Mouse (Mus musculus) hindbrain, embryonic 10.5 days (tissue): ENCODE measurements around the gene Dip2b. TPM values are rescaled to one million over a fixed set of nuclear protein-coding genes. Genes with fewer than 3 reads are reported as not detected.

ENCODE experiments used
- DNase-seq: peaks from one replicate; pipeline ENCODE4 v3.0.0-alpha.2; 2017; ENCODE audit warnings: low spot score
- H3K27ac ChIP-seq: fragments of 300-500 bp; sonication (generic); 2 replicates; pipeline ENCODE4 v1.5.1; 2016; ENCODE audit warnings: mild to moderate bottlenecking, moderate library complexity
- H3K27me3 ChIP-seq: fragments of 300-500 bp; sonication (generic); 2 replicates; pipeline ENCODE4 v1.6.1; 2016; ENCODE audit warnings: mild to moderate bottlenecking; ENCODE audit not compliant: poor library complexity, insufficient read depth, severe bottlenecking
- H3K36me3 ChIP-seq: fragments of 300-500 bp; sonication (generic); 2 replicates; pipeline ENCODE4 v1.6.1; 2016; ENCODE audit warnings: mild to moderate bottlenecking, moderate library complexity
- H3K4me1 ChIP-seq: fragments of 300-500 bp; sonication (generic); replicated peaks from 2 replicates; pipeline ENCODE4 v1.6.1; 2016; ENCODE audit warnings: mild to moderate bottlenecking
- H3K4me3 ChIP-seq: fragments of 300-500 bp; sonication (generic); 2 replicates; pipeline ENCODE4 v1.5.1; 2016; ENCODE audit warnings: mild to moderate bottlenecking, moderate library complexity
- H3K9me3 ChIP-seq: fragments of 300-500 bp; sonication (generic); 2 replicates; pipeline ENCODE4 v1.6.1; 2016; ENCODE audit warnings: mild to moderate bottlenecking, moderate library complexity
- WGBS: fragments of 180-500 bp; shearing (Covaris S2); methylation state at CpG from one replicate; pipeline ENCODE4 v1.1.7; 2016; 5-methylcytosine and 5-hydroxymethylcytosine counted together
- polyA plus RNA-seq: library from polyadenylated mRNA; unstranded; fragments of >200 nt; fragmentation: Nextera tagmentation; extraction: Ambion mirVana; gene quantifications from 2 replicates; pipeline ENCODE4 v1.2.1, GENCODE M21; 2016

The Dip2b gene
- polyA plus RNA-seq, 1 experiment from 2014 or later, result 18.9 TPM

- H3K36me3 ChIP-seq, result peaks cover 94% of the 10 kb centered on the region
- DNase-seq, result no peak
- 88% methylated on average over 10 of the region's 10 CpGs for WGBS
- no peak overlapping the region for H3K4me3 ChIP-seq
- H3K9me3 ChIP-seq, result no peaks in the 10 kb centered on the region
- no peaks in the 10 kb centered on the region for H3K27me3 ChIP-seq
- H3K27ac ChIP-seq, result no peak overlapping the region
- no peaks in the 10 kb centered on the region for H3K4me1 ChIP-seq
Observed at GRCm38 (mm10) chr15:100156781-100157470, 118.5 kb downstream of the Dip2b start.

GRCm38 (mm10) chr15:100158985-100159384 lies 120.5 kb downstream of the Dip2b start:
- 93% methylated on average over 10 of the region's 10 CpGs for WGBS
- Histone ChIP-seq H3K27ac (no peak overlapping the region), H3K36me3 (peaks cover 96% of the 10 kb centered on the region), H3K27me3 (no peaks in the 10 kb centered on the region), H3K4me3 (no peak overlapping the region), H3K9me3 (no peaks in the 10 kb centered on the region), H3K4me1 (no peaks in the 10 kb centered on the region)
- no peak for DNase-seq

- H3K27ac ChIP-seq, result no peak overlapping the region
- no peaks in the 10 kb centered on the region for H3K4me1 ChIP-seq
- H3K36me3 ChIP-seq, result peaks cover 84% of the 10 kb centered on the region
- H3K4me3 ChIP-seq, result no peak overlapping the region
- 85% methylated on average over 6 of the region's 6 CpGs for WGBS
- no peaks in the 10 kb centered on the region for H3K27me3 ChIP-seq
- no peaks in the 10 kb centered on the region for H3K9me3 ChIP-seq
- no peak for DNase-seq
Observed at GRCm38 (mm10) chr15:100161747-100162280, 123.3 kb downstream of the Dip2b start.

- Histone ChIP-seq H3K4me1 (no peaks in the 10 kb centered on the region), H3K4me3 (no peak overlapping the region), H3K27ac (no peak overlapping the region), H3K9me3 (no peaks in the 10 kb centered on the region), H3K27me3 (no peaks in the 10 kb centered on the region), H3K36me3 (peaks cover 85% of the 10 kb centered on the region)
- WGBS, result 71% methylated on average over 3 of the region's 3 CpGs
- no peak for DNase-seq
Observed at GRCm38 (mm10) chr15:100163381-100164051, 125.1 kb downstream of the Dip2b start.

- 90% methylated on average over 3 of the region's 3 CpGs for WGBS
- peaks cover 86% of the 10 kb centered on the region for H3K36me3 ChIP-seq
- no peak overlapping the region for H3K4me3 ChIP-seq
- no peak for DNase-seq
- H3K4me1 ChIP-seq, result no peaks in the 10 kb centered on the region
- no peaks in the 10 kb centered on the region for H3K9me3 ChIP-seq
- H3K27me3 ChIP-seq, result no peaks in the 10 kb centered on the region
- no peak overlapping the region for H3K27ac ChIP-seq
Observed at GRCm38 (mm10) chr15:100166464-100166863, 128.0 kb downstream of the Dip2b start.

- 88% methylated on average over 6 of the region's 6 CpGs for WGBS
- H3K36me3 ChIP-seq, result peaks cover 86% of the 10 kb centered on the region
- H3K27me3 ChIP-seq, result no peaks in the 10 kb centered on the region
- no peak for DNase-seq
- H3K9me3 ChIP-seq, result no peaks in the 10 kb centered on the region
- H3K27ac ChIP-seq, result no peak overlapping the region
- no peaks in the 10 kb centered on the region for H3K4me1 ChIP-seq
- H3K4me3 ChIP-seq, result no peak overlapping the region
Observed at GRCm38 (mm10) chr15:100167791-100168190, 129.3 kb downstream of the Dip2b start.

GRCm38 (mm10) chr15:100168191-100168606 lies 129.7 kb downstream of the Dip2b start:
- DNase-seq, result no peak
- WGBS, result 93% methylated on average over 8 of the region's 8 CpGs
- H3K36me3 ChIP-seq, result peaks cover 86% of the 10 kb centered on the region
- H3K27ac ChIP-seq, result no peak overlapping the region
- H3K4me3 ChIP-seq, result no peak overlapping the region
- no peaks in the 10 kb centered on the region for H3K4me1 ChIP-seq
- H3K27me3 ChIP-seq, result no peaks in the 10 kb centered on the region
- no peaks in the 10 kb centered on the region for H3K9me3 ChIP-seq

GRCm38 (mm10) chr15:100175176-100175575 lies 136.7 kb downstream of the Dip2b start:
- no peak for DNase-seq
- H3K27ac ChIP-seq, result no peak overlapping the region
- WGBS, result 92% methylated on average over 6 of the region's 6 CpGs

GRCm38 (mm10) chr15:100177167-100177566 lies 138.7 kb downstream of the Dip2b start:
- Histone ChIP-seq H3K4me1 (no peaks in the 10 kb centered on the region), H3K27me3 (no peaks in the 10 kb centered on the region), H3K36me3 (peaks cover 93% of the 10 kb centered on the region), H3K4me3 (no peak overlapping the region), H3K27ac (no peak overlapping the region), H3K9me3 (no peaks in the 10 kb centered on the region)
- WGBS, result 90% methylated on average over 3 of the region's 3 CpGs
- DNase-seq, result no peak

More at GRCm38 (mm10) chr15:100175176-100175575, 136.7 kb downstream of the Dip2b start:
- H3K4me1 ChIP-seq, result no peaks in the 10 kb centered on the region
- H3K9me3 ChIP-seq, result no peaks in the 10 kb centered on the region
- no peak overlapping the region for H3K4me3 ChIP-seq
- no peaks in the 10 kb centered on the region for H3K27me3 ChIP-seq
- H3K36me3 ChIP-seq, result peaks cover 93% of the 10 kb centered on the region

- no peaks in the 10 kb centered on the region for H3K27me3 ChIP-seq
- no peak overlapping the region for H3K4me3 ChIP-seq
- DNase-seq, result no peak
- H3K36me3 ChIP-seq, result peaks cover 93% of the 10 kb centered on the region
- WGBS, result 86% methylated on average over 9 of the region's 9 CpGs
- no peaks in the 10 kb centered on the region for H3K4me1 ChIP-seq
- no peaks in the 10 kb centered on the region for H3K9me3 ChIP-seq
- no peak overlapping the region for H3K27ac ChIP-seq
Observed at GRCm38 (mm10) chr15:100177575-100177974, 139.1 kb downstream of the Dip2b start.

GRCm38 (mm10) chr15:100178487-100178886 lies 140.0 kb downstream of the Dip2b start:
- WGBS, result 86% methylated on average over 7 of the region's 7 CpGs
- Histone ChIP-seq H3K4me1 (no peaks in the 10 kb centered on the region), H3K27ac (no peak overlapping the region), H3K36me3 (peaks cover 92% of the 10 kb centered on the region), H3K27me3 (no peaks in the 10 kb centered on the region), H3K4me3 (no peak overlapping the region), H3K9me3 (no peaks in the 10 kb centered on the region)
- DNase-seq, result no peak

- H3K27me3 ChIP-seq, result no peaks in the 10 kb centered on the region
- DNase-seq, result no peak
- no peak overlapping the region for H3K27ac ChIP-seq
- WGBS, result 94% methylated on average over 6 of the region's 6 CpGs
- H3K4me3 ChIP-seq, result no peak overlapping the region
- H3K36me3 ChIP-seq, result peaks cover 92% of the 10 kb centered on the region
- no peaks in the 10 kb centered on the region for H3K4me1 ChIP-seq
- H3K9me3 ChIP-seq, result no peaks in the 10 kb centered on the region
Observed at GRCm38 (mm10) chr15:100179685-100180084, 141.2 kb downstream of the Dip2b start.

- Histone ChIP-seq H3K9me3 (no peaks in the 10 kb centered on the region), H3K4me1 (no peaks in the 10 kb centered on the region), H3K27me3 (no peaks in the 10 kb centered on the region), H3K27ac (no peak overlapping the region), H3K36me3 (peaks cover 92% of the 10 kb centered on the region), H3K4me3 (no peak overlapping the region)
- WGBS, result 92% methylated on average over 4 of the region's 4 CpGs
- no peak for DNase-seq
Observed at GRCm38 (mm10) chr15:100180221-100180620, 141.8 kb downstream of the Dip2b start.
